In the genomic region with DNA sequence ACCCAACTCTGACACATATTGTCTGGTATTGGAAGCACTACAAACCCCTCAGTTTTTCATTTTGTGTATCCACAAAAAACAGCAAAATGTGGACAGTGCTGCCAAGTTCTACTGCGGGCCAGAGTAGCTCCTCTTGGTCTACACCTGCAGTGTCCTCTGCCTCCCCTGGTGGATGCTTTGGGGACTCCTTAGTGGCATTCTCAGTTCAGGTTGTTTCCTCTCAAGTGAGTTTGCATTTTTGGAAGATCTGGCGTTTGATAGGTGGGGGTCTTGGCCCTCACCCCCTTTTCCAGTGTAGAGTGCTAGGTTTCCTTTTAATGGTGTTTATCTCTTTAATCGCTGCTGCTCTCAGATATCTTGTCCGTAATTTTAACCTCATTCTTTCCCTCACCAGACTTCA, we compare ENCODE assay signal across 15 mouse cellular contexts.
DNase-seq lines count a peak whose midpoint lies in the region; ATAC-seq and TF ChIP-seq lines count a peak whose summit lies in the region.
"Had no signal": no experiment of that assay in that cellular context is flagged by ENCODE, and none has a peak within 500 bp of the region (broad histone marks: within the 10 kb centered on the region; RNA-seq: fewer than 3 reads in every experiment).

No protein-coding gene starts in this region.

- no peak overlapping the region for H3K4me2 ChIP-seq in lung, postnatal 0 days (replicated peaks; ENCODE audit: low read depth, low read length)
- no peak overlapping the region for H3K4me2 ChIP-seq in CH12.LX (ENCODE audit: insufficient read depth, low read depth, poor library complexity, severe bottlenecking)
- H3K4me2 ChIP-seq: heart, embryonic 12.5 days; limb, embryonic 15.5 days; neural tube, embryonic 12.5 days had no signal

- dilution Hi-C loops in CH12.LX (cut with MboI; ENCODE audit: extremely low pct_ligation_motif_present, extremely low pct_unique_long_range_greater_than_20kb, low sequenced_read_pairs), result no loop called here

- DNase-seq in heart, adult 2 months, result no peak
- DNase-seq in heart, embryonic 10.5 days (ENCODE audit: low spot score), result no peak
- DNase-seq in lung, postnatal 0 days (ENCODE audit: low spot score), result no peak
- DNase-seq in lung, postnatal 25 days (ENCODE audit: low spot score), result no peak
- DNase-seq in CH12.LX (ENCODE audit: extremely low read depth), result no peak
- peak; percentile 27 to 64 for DNase-seq in spleen, postnatal 4 days (ENCODE audit: low spot score in 2 of 2)
- no peak for DNase-seq in cerebellum, adult 8-10 months
- DNase-seq: cerebellum, adult 2 months; midbrain, embryonic 14.5 days; retina, postnatal 1 day had no signal

- no peak overlapping the region for H3K4me3 ChIP-seq in heart, adult 2 months
- no peak overlapping the region for H3K4me3 ChIP-seq in heart, embryonic 10.5 days
- no peak overlapping the region for H3K4me3 ChIP-seq in lung, postnatal 0 days (ENCODE audit: low read depth, low read length)
- H3K4me3 ChIP-seq in CH12.LX (replicated peaks in 1 of 3; ENCODE audit: low read depth in 2 of 3, low read length in 2 of 3, poor library complexity in 1 of 3), result no peak overlapping the region
- H3K4me3 ChIP-seq: heart, embryonic 12.5 days; limb, embryonic 15.5 days; neural tube, embryonic 12.5 days had no signal

- peak; percentile 34 for TF ChIP-seq CTCF in heart, adult 2 months (IDR thresholded peaks at IDR 0.05)
- TF ChIP-seq CTCF in lung, postnatal 0 days (IDR thresholded peaks at IDR 0.05), result peak; percentile 40
- TF ChIP-seq CTCF in CH12.LX (conservative IDR thresholded peaks at IDR 0.05 in 1 of 2, IDR thresholded peaks at IDR 0.05 in 1 of 2; ENCODE audit: low read depth in 2 of 2, low read length in 2 of 2), result peak in 1 of 2 experiments; percentile 36; a peak in 2 of 4 replicates

- no peak for TF ChIP-seq POLR2A in heart, adult 2 months (IDR thresholded peaks at IDR 0.05; ENCODE audit: insufficient read depth, low read depth, low read length)
- TF ChIP-seq POLR2A in CH12.LX (IDR thresholded peaks at IDR 0.05; ENCODE audit: low read depth, low read length), result no peak

- ATAC-seq in lung, postnatal 0 days, result no peak
- ATAC-seq: forebrain, embryonic 14.5 days; intestine, embryonic 16.5 days had no signal

- no peak overlapping the region for H3K27ac ChIP-seq in heart, adult 2 months
- no peak overlapping the region for H3K27ac ChIP-seq in heart, embryonic 10.5 days
- H3K27ac ChIP-seq in lung, postnatal 0 days (ENCODE audit: low read length), result no peak overlapping the region
- no peak overlapping the region for H3K27ac ChIP-seq in CH12.LX (ENCODE audit: insufficient read depth, low read depth)
- H3K27ac ChIP-seq: limb, embryonic 15.5 days; neural tube, embryonic 12.5 days had no signal

- no peak for TF ChIP-seq EP300 in heart, adult 2 months (IDR thresholded peaks at IDR 0.05; ENCODE audit: insufficient read depth, low read depth, low read length)
- TF ChIP-seq EP300 in lung, postnatal 0 days (IDR thresholded peaks at IDR 0.05), result no peak
- TF ChIP-seq EP300 in CH12.LX (IDR thresholded peaks at IDR 0.05; ENCODE audit: low read length), result no peak

- intact Hi-C loops in heart, adult 2 months (cut with DNase I), result loop anchor here (10.0 kb wide), 1 partner anchor 1215 kb away; no protein-coding TSS in a partner anchor

- H3K9ac ChIP-seq in heart, adult 2 months (ENCODE audit: low read depth, low read length), result no peak overlapping the region
- no peak overlapping the region for H3K9ac ChIP-seq in lung, postnatal 0 days (replicated peaks; ENCODE audit: low read depth)
- no peak overlapping the region for H3K9ac ChIP-seq in CH12.LX (ENCODE audit: insufficient read depth, low read depth)
- H3K9ac ChIP-seq: heart, embryonic 12.5 days; limb, embryonic 15.5 days; neural tube, embryonic 12.5 days had no signal

- H3K27me3 ChIP-seq in heart, adult 2 months (ENCODE audit: control insufficient read depth, insufficient read depth, low read length), result no peaks in the 10 kb centered on the region
- H3K27me3 ChIP-seq in heart, embryonic 10.5 days (ENCODE audit: insufficient read depth, poor library complexity, severe bottlenecking), result no peaks in the 10 kb centered on the region
- no peaks in the 10 kb centered on the region for H3K27me3 ChIP-seq in lung, postnatal 0 days (replicated peaks; ENCODE audit: insufficient read depth, low read length)
- no peaks in the 10 kb centered on the region for H3K27me3 ChIP-seq in CH12.LX (replicated peaks)
- H3K27me3 ChIP-seq: heart, embryonic 12.5 days; limb, embryonic 15.5 days; neural tube, embryonic 12.5 days had no signal

- H3K36me3 ChIP-seq in heart, adult 2 months (ENCODE audit: control insufficient read depth, insufficient read depth, low read length), result no peaks in the 10 kb centered on the region
- no peaks in the 10 kb centered on the region for H3K36me3 ChIP-seq in heart, embryonic 10.5 days
- H3K36me3 ChIP-seq in lung, postnatal 0 days (ENCODE audit: insufficient read depth, low read length), result no peaks in the 10 kb centered on the region
- H3K36me3 ChIP-seq in CH12.LX (replicated peaks in 1 of 2; ENCODE audit: control insufficient read depth in 1 of 2, insufficient read depth in 1 of 2, low read length in 1 of 2), result no peaks in the 10 kb centered on the region
- H3K36me3 ChIP-seq: heart, embryonic 12.5 days; limb, embryonic 15.5 days; neural tube, embryonic 12.5 days had no signal

- 78% methylated on average over 4 of the region's 4 CpGs for whole genome bisulfite sequencing in heart, adult 2 months
- WGBS in heart, embryonic 10.5 days, result 76% methylated on average over 4 of the region's 4 CpGs
- 80% methylated on average over 4 of the region's 4 CpGs for WGBS in lung, postnatal 0 days

- TF ChIP-seq RAD21 in CH12.LX (IDR thresholded peaks at IDR 0.05; ENCODE audit: low read depth, low read length), result peak; percentile 2

- no peaks in the 10 kb centered on the region for H3K79me2 ChIP-seq in heart, adult 2 months (replicated peaks; ENCODE audit: control insufficient read depth, insufficient read depth, low read length)
- no peaks in the 10 kb centered on the region for H3K79me2 ChIP-seq in CH12.LX (replicated peaks; ENCODE audit: control insufficient read depth, extremely low read depth, insufficient read depth, poor library complexity, severe bottlenecking)

- H3K4me1 ChIP-seq in heart, adult 2 months (ENCODE audit: control insufficient read depth, insufficient read depth, low read length), result no peaks in the 10 kb centered on the region
- no peaks in the 10 kb centered on the region for H3K4me1 ChIP-seq in heart, embryonic 10.5 days
- no peaks in the 10 kb centered on the region for H3K4me1 ChIP-seq in lung, postnatal 0 days (ENCODE audit: insufficient read depth, low read depth, low read length)
- H3K4me1 ChIP-seq in CH12.LX (ENCODE audit: control insufficient read depth in 1 of 2, insufficient read depth in 2 of 2), result no peaks in the 10 kb centered on the region
- H3K4me1 ChIP-seq: heart, embryonic 12.5 days; limb, embryonic 15.5 days; neural tube, embryonic 12.5 days had no signal

- no peaks in the 10 kb centered on the region for H3K9me3 ChIP-seq in heart, embryonic 10.5 days
- H3K9me3 ChIP-seq in lung, postnatal 0 days (ENCODE audit: low read length), result no peaks in the 10 kb centered on the region
- peaks cover 3% of the 10 kb centered on the region for H3K9me3 ChIP-seq in CH12.LX (replicated peaks; ENCODE audit: low read length)
- H3K9me3 ChIP-seq: limb, embryonic 15.5 days; neural tube, embryonic 12.5 days had no signal

- in situ Hi-C loops in CH12.LX (cut with MboI; ENCODE audit: low pct_ligation_motif_present, low pct_unique_long_range_greater_than_20kb, low sequenced_read_pairs), result loop anchor here (25.0 kb wide), 1 partner anchor 383 kb away; no protein-coding TSS in a partner anchor

TF ChIP-seq in CH12.LX, 34 proteins besides CTCF, POLR2A, EP300 and RAD21:
- peak; percentile 10; the same call in 1 of the 2 replicates for TF ChIP-seq SMC3 (IDR thresholded peaks at IDR 0.05; ENCODE audit: low read depth, low read length)
- no peak for TF ChIP-seq E2F4 (IDR thresholded peaks at IDR 0.05; ENCODE audit: insufficient replicate concordance, low read depth, low read length)

Comparison
In these comparisons a context has a peak if more than half of its experiments do, and no peak if none do; other contexts are left out.
1. DNase-seq: peak in spleen, postnatal 4 days (2 of 2); none in heart, adult 2 months (0 of 2), heart, embryonic 10.5 days (single experiment), lung, postnatal 0 days (single experiment), lung, postnatal 25 days (single experiment), CH12.LX (single experiment) and cerebellum, adult 8-10 months (single experiment).